Mouse (Mus musculus) cerebellum, adult 2 months (tissue): Measurements from ENCODE around the gene Tiam1. TPM values are rescaled to one million over a fixed set of nuclear protein-coding genes. Genes with fewer than 3 reads are reported as not detected.

Experiments used
- DNase-seq, 2 experiments: peaks; one replicate each; pipeline ENCODE4 v3.0.0; 2021
- H3K27ac ChIP-seq: fragments of 200-500 bp; 2 replicates; pipeline ENCODE4 v1.5.1; 2012; ENCODE audit warnings: low read length, control low read depth, inconsistent platforms; ENCODE audit not compliant: insufficient read depth
- H3K27me3 ChIP-seq: fragments of 200-500 bp; 2 replicates; pipeline ENCODE4 v1.6.1; 2012; ENCODE audit warnings: inconsistent platforms, mild to moderate bottlenecking, low read length, moderate library complexity; ENCODE audit not compliant: control insufficient read depth, insufficient read depth
- H3K4me1 ChIP-seq: fragments of 200-500 bp; 2 replicates; pipeline ENCODE4 v1.6.1; 2011; ENCODE audit warnings: low read length; ENCODE audit not compliant: control insufficient read depth, insufficient read depth
- H3K4me3 ChIP-seq: fragments of 200-500 bp; replicated peaks from 2 replicates; pipeline ENCODE3; 2011; ENCODE audit warnings: mild to moderate bottlenecking, low read depth, low read length, control low read depth; ENCODE audit not compliant: insufficient read depth
- CTCF ChIP-seq: fragments of 200-500 bp; IDR thresholded peaks from 2 replicates; pipeline ENCODE4 v1.5.1; 2011; ENCODE audit warnings: low read depth, mild to moderate bottlenecking, control low read depth, low read length, moderate library complexity, borderline replicate concordance; ENCODE audit not compliant: insufficient read depth
- POLR2A ChIP-seq: fragments of 200-500 bp; IDR thresholded peaks from 2 replicates; pipeline ENCODE4 v1.6.1; 2011; ENCODE audit warnings: low read length, control low read depth, borderline replicate concordance; ENCODE audit not compliant: insufficient read depth
- WGBS: fragments of 180-500 bp; shearing (Covaris S2); methylation state at CpG from one replicate; pipeline ENCODE4 v1.1.7; 2018; 5-methylcytosine and 5-hydroxymethylcytosine counted together
- polyA plus RNA-seq: library from polyadenylated mRNA; depleted of rRNA; stranded (reverse); fragments of >200 nt; gene quantifications from 2 replicates; pipeline ENCODE4 v1.2.3, GENCODE M21; 2012

Tiam1 gene
- polyA plus RNA-seq, 1 experiment = 73.6 TPM

DNA sequence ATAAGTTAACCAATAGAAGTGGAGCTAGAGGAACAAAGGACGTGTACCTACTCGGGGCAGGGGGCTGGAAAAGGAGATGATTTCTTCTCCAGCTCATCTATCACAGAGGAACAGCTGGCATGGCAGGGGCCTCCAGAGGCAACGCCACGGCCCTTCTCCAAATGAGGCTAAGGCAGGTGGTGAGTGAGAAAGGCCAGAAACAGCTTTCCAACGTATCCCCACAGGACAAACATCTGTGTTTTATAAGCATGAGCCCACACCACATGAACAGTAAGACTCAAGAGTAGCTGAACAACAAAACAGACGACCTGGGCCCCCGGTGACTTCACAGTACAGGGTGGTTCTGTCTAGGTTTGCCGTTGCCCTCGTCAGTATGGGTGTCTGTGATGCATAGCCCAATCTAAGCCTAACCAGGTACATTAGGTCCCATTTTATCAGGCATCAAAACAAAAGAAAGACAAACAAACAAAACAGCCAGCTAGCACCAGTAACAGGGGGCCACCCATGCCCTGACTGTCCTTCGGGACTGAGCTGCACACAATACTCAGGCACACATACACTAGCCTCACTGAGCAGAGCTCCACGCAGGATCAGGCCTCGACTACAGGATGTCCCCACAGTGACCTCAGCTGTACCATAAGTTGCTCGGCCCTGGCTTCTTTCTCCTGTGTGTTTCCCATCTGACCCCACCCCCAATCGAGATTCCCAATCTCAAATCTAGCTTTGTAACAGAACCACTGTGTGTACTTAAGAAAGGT, 260.9 kb downstream of the Tiam1 start:
- no peak for DNase-seq
- H3K4me1 ChIP-seq = peaks cover 29% of the 10 kb centered on the region
- no peak overlapping the region for H3K4me3 ChIP-seq
- TF ChIP-seq POLR2A (no peak), CTCF (no peak)
- no peaks in the 10 kb centered on the region for H3K27me3 ChIP-seq
- WGBS = 64% methylated on average over 14 of the region's 14 CpGs
- no peak overlapping the region for H3K27ac ChIP-seq

DNA sequence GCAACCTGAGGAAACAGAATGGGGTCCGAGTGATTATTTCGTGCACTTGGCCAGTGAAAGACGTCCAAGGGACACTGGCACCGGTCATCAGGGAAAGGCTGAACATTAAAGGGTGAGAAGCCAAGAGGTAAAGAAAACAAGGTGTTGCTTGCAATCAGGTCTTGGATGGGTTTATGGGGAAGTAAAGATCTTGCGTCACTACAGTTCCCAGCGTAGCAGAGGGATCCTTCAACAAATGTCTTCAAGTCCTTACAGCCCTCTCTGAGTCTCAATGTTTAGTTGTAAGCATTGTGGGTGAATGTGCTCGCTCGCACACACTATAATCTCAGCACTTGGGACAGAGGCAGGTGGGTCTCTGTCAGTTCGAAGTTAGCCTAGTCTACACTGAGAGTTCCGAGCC, 266.4 kb downstream of the Tiam1 start:
- no peak overlapping the region for H3K4me3 ChIP-seq
- DNase-seq = no peak
- WGBS = 81% methylated on average over 10 of the region's 10 CpGs

DNA sequence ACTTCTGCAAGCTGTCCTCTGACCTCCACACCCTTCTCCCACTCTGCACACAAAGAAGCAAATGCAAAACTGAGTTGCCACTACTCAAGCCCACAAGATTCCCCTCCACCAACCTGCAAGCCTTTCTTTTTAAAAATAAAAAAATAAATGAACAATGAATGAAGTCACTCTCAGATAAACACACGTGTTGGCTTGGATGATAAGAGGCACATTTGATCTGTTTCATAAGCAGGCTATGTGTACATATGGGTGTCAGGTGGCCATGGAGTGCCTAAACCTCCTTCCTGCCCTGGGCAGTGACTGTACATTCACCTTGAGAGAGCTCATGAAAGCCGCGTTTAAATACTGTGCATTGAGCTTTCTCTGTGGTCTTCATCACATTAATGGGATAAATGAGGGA, 267.5 kb downstream of the Tiam1 start:
- Histone ChIP-seq H3K27ac (no peak overlapping the region), H3K4me1 (peaks cover 14% of the 10 kb centered on the region; the same call in 1 of the 2 replicates), H3K4me3 (no peak overlapping the region), H3K27me3 (no peaks in the 10 kb centered on the region)
- DNase-seq = no peak
- no peak for TF ChIP-seq POLR2A
- TF ChIP-seq CTCF = no peak
- WGBS = 89% methylated on average over 3 of the region's 3 CpGs

More for the DNA sequence above, 266.4 kb downstream of the Tiam1 start:
- no peak for TF ChIP-seq CTCF
- no peak for TF ChIP-seq POLR2A
- Histone ChIP-seq H3K4me1 (peaks cover 22% of the 10 kb centered on the region), H3K27ac (no peak overlapping the region), H3K27me3 (no peaks in the 10 kb centered on the region)

DNA sequence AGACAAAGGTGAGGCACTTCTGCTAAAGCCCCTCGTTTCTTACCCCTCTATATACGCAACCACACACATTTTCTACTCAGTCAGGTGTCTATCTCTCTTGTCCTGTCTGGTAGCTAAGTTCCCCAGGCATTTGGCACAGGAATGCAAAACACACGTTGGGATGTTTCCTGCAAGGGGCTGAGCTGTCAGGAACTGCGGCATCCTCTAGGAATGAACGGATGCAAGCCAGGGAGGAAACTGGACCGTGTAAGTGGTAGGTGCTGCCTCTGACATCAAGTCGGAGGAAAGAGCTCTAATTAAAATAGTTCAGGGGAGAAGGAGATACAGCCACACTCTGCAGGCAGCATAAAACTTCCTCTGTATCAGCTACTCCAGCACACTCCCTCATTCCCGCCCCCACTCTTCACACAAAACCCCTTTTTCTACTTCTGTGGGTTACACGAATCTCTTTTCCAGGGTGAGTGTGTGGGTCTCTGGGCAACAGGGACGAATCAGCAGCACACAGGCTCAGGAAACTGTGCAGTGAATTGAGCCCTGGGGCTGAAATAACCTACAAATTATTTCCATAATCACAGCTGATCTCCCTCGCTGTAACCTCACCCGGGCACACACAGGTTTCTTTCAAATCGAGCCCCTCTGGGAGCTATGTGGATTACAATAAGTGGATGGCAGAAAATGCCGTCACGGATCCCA, 269.4 kb downstream of the Tiam1 start:
- Histone ChIP-seq H3K27me3 (no peaks in the 10 kb centered on the region), H3K4me3 (no peak overlapping the region), H3K4me1 (peaks cover 14% of the 10 kb centered on the region), H3K27ac (no peak overlapping the region)
- TF ChIP-seq POLR2A (no peak), CTCF (no peak)
- WGBS = 41% methylated on average over 15 of the region's 15 CpGs
- DNase-seq = peak in 1 of 2 experiments; percentile 59

DNA sequence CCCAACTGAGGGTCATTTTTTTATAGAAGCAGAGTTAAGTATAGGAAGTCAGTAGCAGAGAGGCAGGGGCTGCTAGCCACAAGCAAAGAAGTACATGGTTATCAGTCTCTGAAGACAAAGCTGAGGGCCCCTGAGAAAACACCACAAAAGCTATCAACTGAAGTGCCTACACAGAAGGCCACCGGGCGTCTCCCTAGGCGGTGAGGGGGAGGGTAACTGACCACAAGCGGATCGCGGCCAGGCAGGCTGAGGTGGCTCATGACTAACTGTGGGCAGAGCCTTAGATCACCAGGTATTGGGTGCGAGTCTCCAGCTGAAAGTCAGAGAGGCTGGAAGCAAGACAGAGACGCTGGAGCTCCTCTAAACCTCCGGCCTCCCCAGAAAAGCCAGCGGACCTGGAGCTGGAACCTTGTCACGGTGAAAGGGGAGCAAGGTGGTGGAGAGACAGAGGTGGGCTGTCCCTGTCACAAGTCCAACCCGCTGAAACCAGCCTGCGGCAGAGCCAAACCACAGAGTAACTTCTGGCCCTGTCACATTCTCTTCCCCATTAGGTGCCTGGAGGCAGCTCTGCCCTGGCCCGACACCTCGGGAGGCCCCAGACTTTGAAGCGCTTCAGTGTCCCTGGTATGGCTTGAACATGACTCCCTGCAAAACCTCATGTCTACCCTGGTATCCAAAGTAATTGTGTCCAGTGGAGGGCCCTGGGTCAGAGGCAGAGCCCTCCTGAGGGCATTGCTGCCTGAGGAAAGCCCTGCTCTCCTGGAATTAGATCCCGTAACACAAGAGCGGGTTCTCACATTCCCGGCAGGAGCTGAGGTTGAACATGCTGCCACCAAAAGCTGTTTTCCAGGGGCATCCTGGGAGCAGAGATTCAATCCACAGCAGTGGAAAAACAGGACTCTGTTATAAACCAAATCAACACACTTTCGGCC, 271.3 kb downstream of the Tiam1 start:
- TF ChIP-seq POLR2A (no peak), CTCF (no peak)
- peaks cover 18% of the 10 kb centered on the region for H3K4me1 ChIP-seq
- H3K27ac ChIP-seq = no peak overlapping the region
- DNase-seq = no peak
- H3K4me3 ChIP-seq = no peak overlapping the region
- H3K27me3 ChIP-seq = no peaks in the 10 kb centered on the region
- WGBS = 73% methylated on average over 20 of the region's 20 CpGs

DNA sequence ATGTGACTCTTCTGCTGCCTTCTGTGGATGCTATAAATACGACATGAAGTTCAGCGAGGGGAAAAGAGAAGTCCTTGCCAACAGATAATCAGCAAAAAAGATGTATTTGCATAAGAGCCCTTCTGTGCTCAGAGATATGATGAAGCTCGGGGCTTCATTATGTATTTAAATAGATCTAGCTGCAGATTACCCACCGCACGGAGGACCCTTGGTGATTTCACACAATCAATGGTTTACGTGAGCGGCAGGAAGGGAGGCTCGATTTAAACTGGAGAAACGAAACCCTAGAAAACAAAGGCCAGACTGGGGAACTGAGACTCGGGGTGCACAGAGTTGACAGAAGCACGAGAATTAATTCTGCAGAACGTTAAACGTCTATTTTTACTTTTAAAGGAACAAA, 272.2 kb downstream of the Tiam1 start:
- WGBS = 64% methylated on average over 13 of the region's 13 CpGs
- H3K27me3 ChIP-seq = no peaks in the 10 kb centered on the region
- TF ChIP-seq CTCF = no peak
- TF ChIP-seq POLR2A = no peak
- DNase-seq = no peak
- peaks cover 18% of the 10 kb centered on the region for H3K4me1 ChIP-seq
- H3K4me3 ChIP-seq = no peak overlapping the region
- no peak overlapping the region for H3K27ac ChIP-seq

DNA sequence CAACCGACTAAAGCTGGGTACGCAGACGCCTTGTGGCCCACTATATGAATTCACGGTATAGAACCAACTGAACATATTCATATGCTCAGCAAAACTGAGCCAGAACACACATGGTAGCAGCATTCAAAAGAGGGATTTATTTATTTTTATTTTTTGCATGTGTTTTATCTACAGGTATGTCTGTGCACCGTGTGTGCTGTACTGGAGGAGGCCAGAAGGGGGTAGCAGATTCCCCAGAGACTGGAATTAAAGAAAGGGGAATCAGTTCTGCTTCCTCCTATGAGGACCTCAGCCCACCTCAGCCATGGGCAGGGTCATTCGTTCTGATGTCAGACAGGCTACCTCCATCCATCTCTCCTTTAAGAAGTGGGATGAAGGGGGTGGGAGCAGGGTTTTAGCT, 273.5 kb downstream of the Tiam1 start:
- Histone ChIP-seq H3K4me1 (peaks cover 17% of the 10 kb centered on the region), H3K4me3 (no peak overlapping the region), H3K27ac (no peak overlapping the region), H3K27me3 (no peaks in the 10 kb centered on the region)
- 94% methylated on average over 6 of the region's 6 CpGs for WGBS
- DNase-seq = no peak
- TF ChIP-seq CTCF = no peak
- no peak for TF ChIP-seq POLR2A

DNA sequence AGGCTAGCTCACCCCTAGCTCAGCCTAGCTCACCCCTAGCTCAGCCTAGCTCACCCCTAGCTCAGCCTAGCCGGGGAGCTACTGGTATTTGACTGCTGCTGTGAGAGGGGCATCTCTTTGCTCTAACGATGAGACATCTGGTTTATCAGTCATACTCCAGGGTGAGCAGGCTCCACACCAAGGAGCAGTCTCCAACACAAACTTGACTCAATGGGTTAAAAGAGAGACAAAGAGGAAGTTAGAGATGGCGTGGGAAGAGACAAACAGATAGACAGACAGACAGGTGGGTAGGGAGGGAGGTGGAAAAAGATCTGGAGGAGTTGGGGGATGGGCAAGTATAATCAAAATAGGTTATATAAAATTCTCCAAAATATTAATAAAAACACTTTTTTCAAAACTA, 275.1 kb downstream of the Tiam1 start:
- no peak for DNase-seq
- 83% methylated on average over 3 of the region's 3 CpGs for WGBS
- Histone ChIP-seq H3K27me3 (no peaks in the 10 kb centered on the region), H3K27ac (no peak overlapping the region), H3K4me3 (no peak overlapping the region), H3K4me1 (peaks cover 8% of the 10 kb centered on the region)
- no peak for TF ChIP-seq POLR2A
- TF ChIP-seq CTCF = no peak
